Mouse (Mus musculus): Measurements from ENCODE around the gene Cdk19.

The Cdk19 gene

DNA sequence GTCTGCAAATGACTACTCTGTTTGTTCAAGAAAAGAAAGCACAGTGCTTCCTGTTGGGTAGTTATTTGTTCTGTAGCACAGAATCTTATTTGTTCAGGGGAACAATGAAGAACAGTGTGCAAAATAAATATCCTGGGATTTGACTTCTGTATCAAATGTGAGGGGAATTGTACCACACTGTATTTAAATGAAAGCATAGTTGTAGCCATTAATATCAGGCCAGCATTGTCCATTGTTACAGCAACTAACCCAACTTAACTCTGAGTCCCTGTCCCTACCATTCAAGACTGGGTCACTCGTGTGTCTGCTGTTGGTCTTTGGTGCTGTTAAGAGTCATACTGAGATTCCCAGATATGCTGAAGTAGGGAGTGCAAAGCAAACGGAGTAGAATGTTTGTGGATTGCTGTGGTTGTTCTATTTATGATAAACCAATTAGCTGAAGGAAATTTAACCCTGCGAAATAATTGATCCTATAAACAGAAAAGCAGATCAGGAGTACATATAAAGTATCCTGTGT is 106.8 kb downstream of the Cdk19 start:
- DNase-seq: no peak

DNA sequence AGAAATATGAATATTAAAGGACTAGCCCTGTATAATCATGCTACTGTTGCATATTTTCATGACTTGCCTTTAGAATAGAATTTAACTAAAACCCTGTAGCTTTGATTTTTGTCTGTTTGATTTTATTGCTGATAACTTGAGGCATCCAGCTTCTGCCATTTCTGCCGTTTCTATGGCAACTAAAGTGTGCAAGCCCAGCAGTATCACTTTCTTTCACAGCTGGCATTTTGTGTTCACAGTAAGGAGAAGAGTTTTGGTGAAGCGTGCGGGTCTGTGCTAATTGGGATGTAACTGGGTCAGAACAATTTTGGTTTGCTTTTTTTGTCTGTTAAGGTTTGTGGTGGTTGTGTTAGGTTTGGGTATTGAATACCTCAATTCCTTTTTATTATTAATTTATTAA is 107.3 kb downstream of the Cdk19 start:
- no peak for DNase-seq

DNA sequence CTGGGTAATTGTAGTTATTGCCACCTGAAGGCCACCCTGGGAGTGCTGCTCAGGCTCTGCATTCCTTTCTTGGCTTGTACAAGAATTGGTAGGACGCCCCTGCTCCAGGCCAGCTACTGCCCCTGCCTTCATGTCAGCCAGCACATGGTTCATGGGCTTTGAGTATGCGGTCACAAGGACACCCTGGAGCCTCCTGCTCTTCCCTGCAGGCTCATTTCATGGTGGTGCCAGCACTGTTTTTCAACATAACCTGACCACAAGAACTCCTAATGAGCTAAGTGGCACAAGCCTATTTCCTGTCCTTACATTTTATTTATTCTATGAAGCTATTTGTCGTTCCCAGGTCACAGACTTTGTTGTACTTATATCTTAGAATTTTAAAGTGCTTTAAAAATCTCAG is 107.9 kb downstream of the Cdk19 start:
- no peak for DNase-seq

DNA sequence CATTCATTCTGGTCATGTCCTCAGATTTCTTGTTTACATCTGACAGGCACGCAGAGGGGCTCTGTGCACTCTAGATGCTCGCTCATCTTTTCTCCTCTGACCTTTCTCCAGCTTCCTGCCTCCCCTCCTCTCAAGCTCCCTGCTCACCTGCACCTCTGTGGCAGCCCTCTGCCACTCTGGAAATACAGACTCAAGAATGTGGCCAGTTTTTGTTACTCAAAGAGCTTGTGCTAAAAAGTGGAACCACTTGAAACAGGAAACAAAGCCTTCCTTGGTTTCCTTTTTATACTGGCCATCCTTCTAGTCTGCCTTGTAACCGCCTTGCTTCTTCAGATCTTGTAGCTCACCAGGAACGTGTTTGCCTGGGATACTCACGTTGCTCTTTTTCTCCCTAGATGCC is 108.6 kb downstream of the Cdk19 start:
- DNase-seq: peak; percentile 49

DNA sequence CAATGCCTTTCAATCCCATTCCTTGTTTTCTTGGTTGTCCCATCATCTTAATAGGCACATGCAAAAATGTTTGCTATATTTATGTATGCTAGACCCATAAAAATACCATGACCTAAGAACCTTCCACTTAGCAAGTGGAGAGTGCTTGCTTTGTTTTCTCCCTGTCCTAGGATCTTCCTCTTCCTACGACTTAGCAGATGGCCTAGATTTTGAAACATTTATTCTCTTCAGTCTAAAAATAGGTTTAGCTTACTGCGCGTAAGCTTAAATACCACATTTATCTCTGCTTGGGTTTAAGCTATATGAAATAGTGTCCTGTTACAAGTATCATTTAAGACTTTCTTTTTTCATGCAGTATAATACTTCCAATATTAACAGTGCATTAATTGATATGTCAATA is 109.1 kb downstream of the Cdk19 start:
- DNase-seq: no peak

DNA sequence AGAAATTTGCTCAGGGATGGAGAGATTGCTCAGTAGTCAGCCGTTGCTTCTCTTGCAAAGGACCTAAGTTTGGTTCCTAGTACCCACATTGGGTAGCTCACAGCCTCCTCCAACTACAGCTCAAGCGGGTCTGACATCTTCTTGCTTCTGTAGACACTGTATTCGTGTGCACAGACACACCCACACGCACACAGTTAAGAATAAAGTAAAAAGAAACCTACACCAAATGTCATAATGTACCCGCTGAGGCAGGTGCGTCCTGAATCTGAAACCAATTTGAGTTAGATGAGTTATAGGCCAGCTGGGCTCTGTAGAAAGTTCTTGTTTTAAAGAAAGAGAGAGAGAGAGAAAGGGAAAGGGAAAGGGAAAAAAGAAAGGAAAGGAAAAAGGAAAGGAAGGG is 110.2 kb downstream of the Cdk19 start:
- DNase-seq: peak; percentile 40

DNA sequence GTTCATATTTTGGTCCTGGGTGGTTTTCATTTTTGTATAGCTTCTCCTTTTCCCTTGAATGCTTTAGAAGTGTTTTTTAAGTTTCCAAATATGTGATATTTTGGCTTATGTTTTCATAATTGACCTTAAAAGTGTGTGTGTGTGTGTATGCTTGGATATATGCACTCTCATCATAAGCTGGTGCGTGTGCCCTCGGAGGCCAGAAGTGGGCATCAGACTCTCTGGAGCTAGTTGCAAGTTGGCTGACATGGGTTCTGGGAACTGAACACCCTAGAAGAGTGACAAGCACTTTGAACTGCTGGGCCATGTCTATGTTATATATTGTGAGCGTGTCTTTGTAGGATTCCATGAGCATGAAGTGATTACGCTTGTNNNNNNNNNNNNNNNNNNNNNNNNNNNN is 110.8 kb downstream of the Cdk19 start:
- no peak for DNase-seq

DNA sequence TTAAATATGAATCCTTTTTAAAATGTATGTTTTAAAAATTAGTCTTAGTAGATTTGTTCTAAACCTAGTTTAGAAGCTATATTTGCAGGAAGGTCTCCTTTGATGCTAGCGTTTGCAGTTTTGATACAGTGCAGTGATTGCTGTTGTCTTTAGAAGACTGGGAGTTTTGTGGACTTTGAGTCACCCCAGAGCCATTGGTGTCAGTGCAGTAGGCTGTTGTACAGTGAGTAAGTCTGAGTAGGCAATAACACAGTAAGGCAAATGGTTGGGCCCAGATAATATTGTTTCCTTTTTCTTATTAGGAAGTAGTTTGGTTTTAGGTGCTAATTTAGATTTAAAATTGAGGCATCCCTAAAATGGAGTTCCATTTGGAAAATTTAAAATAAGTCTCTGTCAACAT is 117.8 kb downstream of the Cdk19 start:
- DNase-seq: no peak

DNA sequence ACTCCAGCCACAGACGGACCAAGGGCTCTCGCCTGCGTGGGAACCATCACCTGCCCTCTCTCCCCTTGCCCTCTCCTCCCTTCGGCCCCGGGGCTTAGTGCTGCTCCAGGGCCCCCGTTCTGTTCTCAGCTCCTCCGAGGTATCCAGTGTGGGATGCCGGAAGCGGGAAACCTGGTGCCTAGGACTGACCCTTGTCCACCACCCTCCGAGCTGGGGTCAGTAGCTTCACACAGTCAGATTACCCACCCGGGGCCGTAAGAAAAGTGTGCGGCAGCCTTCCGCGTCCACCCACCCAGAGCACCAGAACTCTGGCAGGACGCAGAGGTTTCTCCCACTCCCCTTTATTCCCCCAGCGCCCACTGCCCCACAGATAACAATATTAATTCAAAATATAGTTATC is 119.8 kb downstream of the Cdk19 start:
- no peak for DNase-seq

DNA sequence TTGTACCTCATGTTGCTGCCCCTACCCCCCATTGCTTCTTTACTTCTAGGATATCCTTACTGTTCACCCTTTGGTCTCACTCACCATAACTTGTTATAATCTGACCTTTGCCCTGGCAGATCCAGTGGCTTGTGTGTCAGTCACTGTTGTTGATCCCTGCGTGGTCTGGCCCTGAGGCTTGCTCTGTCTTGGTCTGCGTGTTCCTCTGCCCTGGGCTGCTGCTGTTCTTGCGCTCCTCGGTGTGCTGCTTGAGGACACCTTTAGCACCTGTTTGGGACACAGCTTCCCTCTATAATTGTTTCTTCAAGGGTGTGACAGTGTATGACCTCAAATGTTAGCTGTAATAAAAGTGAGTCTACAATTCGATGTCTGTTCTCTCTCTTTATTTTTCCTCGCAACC is 122.0 kb downstream of the Cdk19 start:
- no peak for DNase-seq

DNA sequence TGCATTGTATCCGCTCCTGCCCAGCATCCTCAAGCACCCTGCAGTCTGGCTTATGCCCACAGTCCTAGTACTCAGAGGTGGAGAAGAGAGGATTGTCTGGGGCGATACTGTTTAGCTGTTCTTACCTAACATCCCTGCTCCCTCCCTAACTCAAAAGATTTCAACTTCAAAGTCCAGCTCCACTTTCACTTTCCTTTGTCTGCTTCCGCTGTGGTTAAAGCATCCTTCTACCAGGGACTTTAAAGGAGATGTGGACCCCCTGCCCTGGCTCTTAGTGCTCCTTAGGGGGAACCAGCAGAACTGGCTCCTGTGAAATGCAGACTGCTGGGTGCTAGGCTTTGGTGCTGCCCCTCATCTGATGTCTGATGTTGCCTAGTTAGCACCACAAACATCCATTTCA is 122.9 kb downstream of the Cdk19 start:
- DNase-seq: peak; percentile 29

DNA sequence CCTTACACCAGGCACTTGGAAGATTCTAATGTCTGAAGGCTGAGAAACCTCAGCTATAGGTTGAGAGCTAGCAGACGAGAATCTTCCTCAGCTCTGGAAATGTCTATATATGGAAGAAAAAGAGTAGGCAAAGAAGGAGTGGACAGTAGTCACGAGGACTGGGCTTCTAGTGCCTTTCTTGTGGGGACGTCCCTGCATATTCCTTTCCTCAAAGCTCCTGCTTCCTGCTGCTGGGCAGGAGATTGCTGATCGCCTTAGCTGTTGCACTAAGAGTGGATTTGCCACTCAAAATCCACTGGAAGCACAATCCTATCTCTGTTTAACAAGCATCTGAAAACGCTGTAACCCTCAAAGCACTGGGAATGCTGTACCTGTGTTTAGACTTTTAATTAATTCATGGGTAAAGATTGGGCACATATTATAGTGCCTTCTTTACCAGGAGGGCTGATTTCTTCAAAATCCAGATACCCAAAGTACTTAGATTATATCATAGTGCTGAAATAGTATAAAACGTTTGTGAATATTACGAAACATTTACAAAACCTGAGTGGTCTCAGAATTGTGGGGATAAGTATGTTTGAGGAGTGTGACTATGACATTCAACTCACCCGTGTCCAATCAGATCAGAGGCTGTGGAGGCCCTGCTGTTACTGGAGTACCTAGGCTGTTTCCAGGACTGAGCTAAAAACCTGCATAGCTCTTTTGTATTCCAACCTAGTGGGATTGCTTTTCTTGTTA is 128.0 kb downstream of the Cdk19 start:
- DNase-seq: no peak

DNA sequence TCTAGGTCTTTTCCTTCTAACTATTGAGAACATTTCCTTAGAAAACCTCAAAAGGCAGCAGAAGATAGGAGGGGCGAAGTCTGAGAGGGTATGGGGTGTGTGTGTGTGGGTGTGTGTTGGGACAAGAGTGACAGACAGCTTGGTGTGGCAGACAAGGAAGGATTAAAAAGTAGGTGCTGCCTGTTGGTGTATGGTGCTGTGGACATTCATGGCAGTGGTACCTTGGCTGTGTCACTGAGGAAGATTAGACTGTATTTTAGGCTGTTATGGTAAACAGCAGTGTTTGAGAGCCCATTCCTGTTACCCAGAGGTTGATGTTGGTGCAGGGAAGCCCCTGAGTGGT is 128.5 kb downstream of the Cdk19 start:
- no peak for DNase-seq

DNA sequence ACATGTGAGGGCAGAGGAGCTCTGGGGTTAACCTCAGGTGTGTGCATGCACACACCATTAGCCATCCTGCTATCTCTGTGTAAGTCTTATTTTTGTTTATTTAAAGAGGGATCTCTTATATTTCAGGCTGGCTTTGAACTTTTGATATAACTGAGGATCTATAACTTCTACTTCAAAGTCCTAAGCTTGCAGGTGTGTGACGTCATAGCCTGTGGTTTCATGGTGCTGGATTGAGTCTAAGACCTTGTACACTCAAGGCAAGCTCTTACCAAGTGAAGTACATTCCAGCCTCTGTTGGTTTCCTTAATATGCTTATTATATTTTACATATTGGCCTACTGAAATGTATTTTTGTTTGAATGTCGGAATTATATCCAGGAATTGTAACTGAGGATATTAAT is 129.8 kb downstream of the Cdk19 start:
- DNase-seq: no peak

DNA sequence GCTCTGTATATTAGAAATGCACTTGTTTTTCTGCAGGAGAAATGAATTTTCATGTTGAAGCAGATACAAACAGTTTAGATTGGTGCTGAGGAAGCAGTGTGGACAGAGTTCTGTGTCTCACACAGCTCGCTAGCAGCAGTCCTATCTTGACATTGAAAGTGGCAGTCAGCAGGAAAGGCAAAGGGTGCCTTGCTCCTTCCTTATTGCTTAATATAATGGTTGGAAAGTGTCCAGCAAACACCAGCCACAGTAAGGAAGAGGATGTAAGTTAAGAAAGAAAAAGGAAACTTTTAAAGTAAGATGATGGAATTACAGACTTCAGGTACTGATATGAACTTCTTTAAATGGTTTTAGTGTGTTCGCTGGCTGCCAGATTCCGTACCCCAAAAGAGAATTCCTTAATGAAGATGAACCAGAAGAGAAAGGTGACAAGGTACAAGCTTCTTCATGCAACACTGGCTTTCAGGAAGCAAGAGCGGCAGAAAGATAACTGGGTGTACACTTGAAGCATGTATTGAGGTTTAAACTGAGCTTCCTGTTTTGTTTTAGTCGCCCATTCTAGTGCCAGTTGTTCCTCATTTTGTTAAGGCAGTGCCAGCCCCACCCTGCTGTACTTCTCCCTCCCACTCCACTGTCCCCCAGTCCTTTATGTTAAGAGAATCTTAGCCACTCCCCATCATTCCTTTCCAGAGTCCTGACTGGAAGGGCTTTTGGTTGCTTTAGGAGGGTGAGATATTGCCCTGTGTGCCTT is 137.3 kb downstream of the Cdk19 start:
- DNase-seq: peak; percentile 16

DNA sequence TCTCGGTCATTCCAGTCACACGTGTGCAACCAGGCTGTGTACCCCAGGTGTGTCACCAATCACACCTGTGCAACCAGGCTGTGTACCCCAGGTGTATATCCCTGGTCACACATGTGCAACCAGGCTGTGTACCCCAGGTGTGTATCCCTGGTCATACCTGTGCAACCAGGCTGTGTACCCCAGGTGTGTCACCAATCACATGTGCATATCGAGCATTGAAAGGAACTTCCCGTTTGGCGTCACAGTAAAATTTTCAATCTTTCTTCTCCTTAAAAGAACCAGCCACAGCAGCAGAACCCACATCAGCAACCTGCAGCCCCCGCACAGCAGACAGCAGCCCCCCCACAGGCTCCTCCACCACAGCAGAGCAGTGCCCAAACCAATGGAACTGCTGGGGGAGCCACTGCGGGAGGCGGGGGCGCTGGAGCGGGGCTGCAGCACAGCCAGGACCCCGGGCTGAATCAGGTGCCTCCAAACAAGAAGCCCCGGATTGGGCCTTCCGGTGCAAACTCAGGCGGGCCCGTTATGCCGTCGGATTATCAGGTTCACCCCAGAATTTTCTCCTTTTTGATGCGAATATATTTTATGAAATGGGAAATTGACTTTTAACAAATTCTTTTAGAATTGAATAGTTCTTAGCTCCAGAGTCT is 138.2 kb downstream of the Cdk19 start:
- peak; percentile 28 for DNase-seq

DNA sequence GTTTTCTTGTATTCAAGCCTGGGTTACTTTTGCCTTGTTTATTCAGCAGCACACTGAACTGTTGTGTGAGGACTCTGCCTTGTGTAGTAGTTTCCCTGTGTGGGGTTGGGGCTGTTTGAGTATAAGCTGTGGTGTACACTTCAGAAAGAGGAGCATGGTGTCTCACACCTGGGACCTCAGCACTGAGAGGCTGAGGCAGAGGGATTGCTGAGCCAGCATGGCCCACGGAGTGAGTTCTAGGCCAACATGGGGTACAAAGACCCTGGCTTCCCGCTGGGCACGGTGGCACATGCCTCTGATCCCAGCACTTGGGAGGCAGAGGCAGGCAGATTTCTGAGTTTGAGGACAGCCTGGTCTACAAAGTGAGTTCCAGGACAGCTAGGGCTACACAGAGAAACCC is 139.3 kb downstream of the Cdk19 start:
- no peak for DNase-seq

DNA sequence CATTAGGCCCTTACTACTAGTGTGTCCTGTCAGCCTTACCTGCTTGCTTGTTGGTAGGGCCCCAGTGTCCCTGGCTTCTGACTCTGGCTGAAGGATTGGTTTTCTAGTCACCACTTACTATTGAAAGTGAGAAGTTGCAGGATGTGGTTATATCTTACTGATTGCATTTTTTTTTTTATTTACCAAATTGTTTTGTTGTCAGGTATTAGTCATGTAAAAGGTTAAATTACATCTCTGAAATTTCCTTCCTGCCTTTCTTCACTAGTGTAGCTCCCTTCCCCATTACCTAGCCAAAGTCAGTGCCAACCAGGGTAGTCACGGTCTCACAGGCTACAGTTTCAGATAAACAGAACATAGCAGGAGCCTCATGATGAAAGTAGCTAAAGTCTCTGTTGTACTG is 139.9 kb downstream of the Cdk19 start:
- no peak for DNase-seq

DNA sequence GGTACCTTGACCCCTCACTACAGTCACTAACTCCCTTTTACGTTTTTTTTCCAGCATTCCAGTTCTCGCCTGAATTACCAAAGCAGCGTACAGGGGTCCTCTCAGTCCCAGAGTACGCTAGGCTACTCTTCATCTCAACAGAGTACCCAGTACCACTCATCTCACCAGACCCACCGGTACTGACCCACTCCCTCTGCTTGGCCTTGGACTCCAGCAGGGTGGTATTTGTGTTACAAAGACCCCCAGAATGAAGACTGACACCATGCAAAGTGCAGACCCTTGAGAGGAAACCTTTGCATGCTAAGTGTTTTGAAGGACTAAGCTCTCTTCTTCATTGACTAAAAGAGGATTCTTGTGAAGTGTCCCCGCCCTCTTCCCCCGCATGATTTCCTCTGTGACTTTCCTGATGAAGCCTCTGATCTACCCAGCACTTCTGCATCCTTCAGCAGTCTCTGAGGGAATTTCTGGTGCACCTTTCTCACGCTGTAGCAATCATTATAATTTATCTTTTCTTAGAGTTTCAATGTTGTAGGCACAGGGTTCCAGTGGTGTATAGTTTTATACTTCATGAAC is 140.3 kb downstream of the Cdk19 start:
- peak; percentile 37 for DNase-seq

DNA sequence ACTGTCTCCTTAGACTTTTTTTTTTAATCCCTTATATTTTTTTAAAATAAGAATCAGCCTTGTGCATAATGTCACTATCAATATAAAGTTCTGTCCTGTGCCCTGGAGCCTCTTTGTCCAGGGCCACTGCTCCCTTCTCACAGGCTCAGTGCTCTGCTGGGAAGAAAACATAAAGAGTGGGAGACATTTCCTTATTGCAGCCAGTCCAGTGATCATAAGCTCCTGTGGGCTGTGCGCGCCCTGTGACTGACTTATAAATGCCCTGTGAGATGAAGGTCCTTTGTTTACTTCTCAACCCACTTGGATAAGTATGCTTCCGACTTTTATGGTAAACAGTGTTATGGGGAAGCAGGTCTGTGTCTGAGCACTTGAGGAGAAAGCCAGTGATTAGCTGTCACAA is 142.2 kb downstream of the Cdk19 start:
- no peak for DNase-seq

DNA sequence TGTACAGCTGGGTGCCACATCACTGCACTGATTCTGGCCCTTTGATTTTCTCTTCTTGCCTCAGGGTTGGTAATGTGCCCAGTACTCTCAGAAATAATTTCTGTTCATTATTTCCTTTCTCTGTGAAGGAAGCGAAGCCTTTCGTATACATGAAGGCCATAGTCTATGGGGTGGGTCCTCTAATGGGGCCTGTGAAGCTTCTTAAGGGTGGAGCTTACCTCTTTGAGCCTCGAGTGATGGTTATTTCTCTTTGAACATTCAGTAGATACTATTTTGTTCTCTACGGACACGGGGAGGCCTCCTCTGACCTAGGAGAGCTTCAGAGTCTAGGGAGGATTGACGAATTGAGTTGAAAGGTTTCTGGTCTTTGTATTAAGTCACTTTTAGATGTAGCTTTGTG is 142.9 kb downstream of the Cdk19 start:
- peak; percentile 3 for DNase-seq

DNA sequence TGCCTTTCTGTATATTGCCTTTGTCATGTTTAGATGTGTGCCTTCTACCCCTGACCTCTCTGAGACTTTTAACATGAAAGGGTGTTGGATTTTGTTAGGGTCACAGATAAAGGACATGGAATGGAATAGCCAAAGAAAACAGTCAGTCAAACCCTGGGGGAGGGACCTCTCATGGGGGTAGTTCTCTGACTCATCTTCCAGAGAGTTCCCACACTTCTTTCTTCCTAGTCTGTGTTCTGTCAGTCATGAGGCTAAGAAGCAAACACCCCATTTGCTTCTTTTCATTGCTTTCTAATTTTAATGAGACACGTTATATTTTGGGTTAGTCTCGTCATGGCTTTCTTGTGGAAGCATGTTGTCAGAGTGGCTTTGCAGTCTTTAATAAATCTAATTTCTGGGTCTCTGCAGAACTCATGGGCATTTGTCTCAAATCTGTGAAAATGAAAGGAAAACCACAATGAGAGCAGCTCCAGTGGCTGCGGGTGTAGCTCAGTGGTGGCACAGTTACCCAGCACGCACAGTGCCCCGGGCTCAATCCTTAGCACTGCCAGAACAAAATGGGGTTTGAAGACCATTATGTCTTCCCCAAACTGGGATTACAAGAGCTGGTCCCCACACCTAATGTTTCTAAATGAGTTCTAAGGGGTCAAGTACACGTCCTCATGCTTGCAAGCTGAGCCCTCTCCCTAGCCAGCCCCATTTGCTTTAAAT is 149.9 kb downstream of the Cdk19 start:
- DNase-seq: no peak

DNA sequence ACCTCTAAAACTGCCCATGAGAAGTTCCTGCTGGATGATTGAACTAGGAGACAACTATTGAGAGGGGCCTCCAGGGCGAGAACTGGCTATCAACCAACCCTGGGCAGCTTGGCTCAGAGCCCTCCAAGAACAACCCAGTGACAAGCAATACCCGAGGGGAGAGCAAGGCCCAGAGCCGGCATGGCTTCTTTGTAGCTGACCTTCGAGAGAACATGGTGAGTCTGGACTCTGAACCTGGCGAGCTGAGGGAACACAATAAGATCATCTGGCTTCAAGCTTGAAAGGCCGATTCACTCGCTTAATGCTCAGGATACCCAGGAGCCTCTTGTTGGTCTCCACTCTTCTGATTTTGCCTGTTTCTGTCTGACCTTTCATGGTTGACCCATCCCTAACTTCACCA is 151.8 kb downstream of the Cdk19 start:
- no peak for DNase-seq

Data from thymus, postnatal 4 days (tissue).